Mouse (Mus musculus) midbrain, embryonic 11.5 days (tissue): ENCODE results near the gene Krtap16-1. TPM values are rescaled to one million over a fixed set of nuclear protein-coding genes. Genes with fewer than 3 reads are reported as not detected.
A peak's percentile ranks its signal among the peaks of the same experiment; 100 is the strongest.

Source experiments
- ATAC-seq: fragments of 200-750 bp; cut with Nextera tagmentation; 2 replicates; pipeline ENCODE4 v1.8.0; 2017; ENCODE audit warnings: moderate TSS enrichment, moderate library complexity; ENCODE audit not compliant: low FRiP score
- DNase-seq: peaks from one replicate; pipeline ENCODE4 v3.0.0; 2015; ENCODE audit warnings: low spot score; ENCODE audit errors: missing footprints
- H3K27ac ChIP-seq: fragments of 300-500 bp; sonication (generic); 2 replicates; pipeline ENCODE4 v1.5.1; 2014; ENCODE audit warnings: low read depth, low read length
- H3K27me3 ChIP-seq: fragments of 300-500 bp; sonication (generic); 2 replicates; pipeline ENCODE4 v1.6.1; 2014; ENCODE audit warnings: mild to moderate bottlenecking, low read length, moderate library complexity, mixed read lengths; ENCODE audit not compliant: control insufficient read depth, insufficient read depth
- H3K36me3 ChIP-seq: fragments of 300-500 bp; sonication (generic); 2 replicates; pipeline ENCODE4 v1.6.1; 2014; ENCODE audit warnings: mild to moderate bottlenecking, low read length, moderate library complexity, mixed read lengths; ENCODE audit not compliant: control insufficient read depth, insufficient read depth
- H3K4me1 ChIP-seq: fragments of 300-500 bp; sonication (generic); 2 replicates; pipeline ENCODE4 v1.6.1; 2014; ENCODE audit warnings: low read length; ENCODE audit not compliant: control insufficient read depth, insufficient read depth
- H3K4me2 ChIP-seq: fragments of 300-500 bp; sonication (generic); 2 replicates; pipeline ENCODE4 v1.6.1; 2014; ENCODE audit warnings: mild to moderate bottlenecking, moderate library complexity
- H3K4me3 ChIP-seq: fragments of 300-500 bp; sonication (generic); 2 replicates; pipeline ENCODE4 v1.5.1; 2014; ENCODE audit warnings: low read depth, low read length
- H3K9ac ChIP-seq: fragments of 300-500 bp; sonication (generic); 2 replicates; pipeline ENCODE4 v1.6.1; 2014; ENCODE audit warnings: low read length
- H3K9me3 ChIP-seq: fragments of 300-500 bp; sonication (generic); 2 replicates; pipeline ENCODE4 v1.6.1; 2016; ENCODE audit warnings: low read length; ENCODE audit not compliant: control insufficient read depth
- WGBS: fragments of 180-500 bp; shearing (Covaris S2); extraction: QIAGEN DNeasy Blood & Tissue Kit; methylation state at CpG from one replicate; pipeline ENCODE4 v1.1.7; 2014; 5-methylcytosine and 5-hydroxymethylcytosine counted together
- polyA plus RNA-seq: library from polyadenylated mRNA; unstranded; fragments of >200 nt; fragmentation: Nextera tagmentation; extraction: Ambion mirVana; gene quantifications from 2 replicates; pipeline ENCODE4 v1.2.1, GENCODE M21; 2014

Krtap16-1 gene
- polyA plus RNA-seq, 1 experiment from 2014 or later = not detected

DNA sequence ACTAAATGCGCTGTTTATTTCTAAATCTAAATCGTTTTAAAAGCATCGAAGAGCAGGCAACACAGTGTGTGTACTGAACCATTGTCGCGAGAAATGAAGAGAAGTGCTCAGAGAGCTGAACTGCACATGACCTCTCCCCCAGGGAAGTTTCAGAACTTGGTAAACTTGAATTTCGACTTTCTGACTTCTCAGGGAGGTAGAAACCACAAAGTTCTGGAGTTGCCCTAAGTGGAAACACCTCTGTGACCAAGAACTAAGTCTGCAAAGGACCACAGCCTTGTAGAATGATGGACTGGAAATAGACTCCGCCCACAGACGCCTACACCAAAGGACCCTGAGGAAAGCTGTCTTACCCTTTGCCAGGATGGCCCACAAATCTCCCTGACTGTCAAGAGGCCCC is 19.5 kb upstream of the Krtap16-1 start:
- no peaks in the 10 kb centered on the region for H3K9me3 ChIP-seq
- H3K4me2 ChIP-seq = no peak overlapping the region
- no peaks in the 10 kb centered on the region for H3K36me3 ChIP-seq
- no peak overlapping the region for H3K4me3 ChIP-seq
- DNase-seq = no peak
- ATAC-seq = no peak
- no peak overlapping the region for H3K9ac ChIP-seq
- H3K27ac ChIP-seq = no peak overlapping the region
- H3K4me1 ChIP-seq = no peaks in the 10 kb centered on the region
- 89% methylated on average over 8 of the region's 8 CpGs for WGBS
- no peaks in the 10 kb centered on the region for H3K27me3 ChIP-seq

DNA sequence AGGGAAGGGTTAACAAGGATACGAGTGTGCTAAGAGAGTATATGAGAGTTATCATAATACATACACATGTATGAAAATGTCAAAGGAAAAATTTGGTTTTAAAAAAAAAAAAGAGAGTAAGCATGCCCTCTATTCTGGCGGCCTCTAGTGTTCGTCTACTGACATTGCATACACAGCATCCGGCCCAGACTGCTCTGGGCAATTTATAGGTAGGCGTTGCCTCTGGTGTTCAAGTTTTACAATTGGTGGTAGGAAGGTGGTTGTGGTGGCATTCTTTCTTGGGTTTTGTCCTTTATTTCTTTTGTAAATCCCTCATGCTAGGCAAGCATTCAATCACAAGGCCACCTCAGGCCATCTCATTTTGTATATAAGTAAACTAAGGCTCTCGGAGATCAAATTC is 18.4 kb upstream of the Krtap16-1 start:
- Histone ChIP-seq H3K4me1 (no peaks in the 10 kb centered on the region), H3K9me3 (no peaks in the 10 kb centered on the region), H3K9ac (no peak overlapping the region), H3K4me2 (no peak overlapping the region), H3K27ac (no peak overlapping the region), H3K27me3 (no peaks in the 10 kb centered on the region), H3K4me3 (no peak overlapping the region), H3K36me3 (no peaks in the 10 kb centered on the region)
- no peak for ATAC-seq
- 27% methylated on average over 6 of the region's 6 CpGs for WGBS
- DNase-seq = peak; percentile 84

DNA sequence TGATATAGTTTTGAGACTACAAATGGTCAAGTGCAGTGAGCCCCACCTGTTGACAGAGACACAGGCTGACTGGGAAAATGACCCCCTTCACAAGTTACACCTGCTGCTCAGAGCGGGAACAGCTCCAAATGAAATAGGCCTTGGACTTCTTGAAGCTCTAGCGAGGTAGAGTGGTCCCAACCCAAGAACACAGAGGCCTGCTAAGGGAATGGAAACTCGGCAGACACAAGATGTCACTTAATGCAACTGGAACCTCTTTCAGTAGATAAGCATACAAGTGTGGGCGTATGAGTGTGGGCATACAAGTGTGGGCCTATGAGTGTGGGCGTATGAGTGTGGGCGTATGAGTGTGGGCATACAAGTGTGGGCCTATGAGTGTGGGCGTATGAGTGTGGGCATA is 12.7 kb upstream of the Krtap16-1 start:
- no peaks in the 10 kb centered on the region for H3K27me3 ChIP-seq
- ATAC-seq (no peak), DNase-seq (no peak)
- no peak overlapping the region for H3K4me3 ChIP-seq
- H3K9ac ChIP-seq = no peak overlapping the region
- no peaks in the 10 kb centered on the region for H3K9me3 ChIP-seq
- no peak overlapping the region for H3K4me2 ChIP-seq
- WGBS = 94% methylated on average over 7 of the region's 7 CpGs
- no peak overlapping the region for H3K27ac ChIP-seq
- no peaks in the 10 kb centered on the region for H3K36me3 ChIP-seq
- no peaks in the 10 kb centered on the region for H3K4me1 ChIP-seq

DNA sequence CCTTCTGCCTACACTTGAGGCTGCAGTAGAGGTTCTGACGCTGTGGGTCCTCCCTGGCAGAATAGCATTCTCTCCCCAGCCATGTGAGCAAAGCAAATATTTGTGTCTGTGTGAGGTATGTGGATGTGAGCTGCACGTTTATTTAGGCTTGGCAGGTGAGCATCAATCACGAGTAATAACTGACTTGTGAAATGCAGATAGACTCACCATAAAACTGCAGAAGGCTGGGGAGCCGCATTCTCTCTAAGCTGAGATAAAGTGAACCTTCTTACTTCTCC is 7.9 kb upstream of the Krtap16-1 start:
- no peak overlapping the region for H3K9ac ChIP-seq
- no peaks in the 10 kb centered on the region for H3K4me1 ChIP-seq
- no peak overlapping the region for H3K27ac ChIP-seq
- H3K36me3 ChIP-seq = no peaks in the 10 kb centered on the region
- H3K4me3 ChIP-seq = no peak overlapping the region
- H3K27me3 ChIP-seq = no peaks in the 10 kb centered on the region
- WGBS = 74% methylated on average over 4 of the region's 4 CpGs
- DNase-seq = no peak
- no peaks in the 10 kb centered on the region for H3K9me3 ChIP-seq
- H3K4me2 ChIP-seq = no peak overlapping the region
- no peak for ATAC-seq

DNA sequence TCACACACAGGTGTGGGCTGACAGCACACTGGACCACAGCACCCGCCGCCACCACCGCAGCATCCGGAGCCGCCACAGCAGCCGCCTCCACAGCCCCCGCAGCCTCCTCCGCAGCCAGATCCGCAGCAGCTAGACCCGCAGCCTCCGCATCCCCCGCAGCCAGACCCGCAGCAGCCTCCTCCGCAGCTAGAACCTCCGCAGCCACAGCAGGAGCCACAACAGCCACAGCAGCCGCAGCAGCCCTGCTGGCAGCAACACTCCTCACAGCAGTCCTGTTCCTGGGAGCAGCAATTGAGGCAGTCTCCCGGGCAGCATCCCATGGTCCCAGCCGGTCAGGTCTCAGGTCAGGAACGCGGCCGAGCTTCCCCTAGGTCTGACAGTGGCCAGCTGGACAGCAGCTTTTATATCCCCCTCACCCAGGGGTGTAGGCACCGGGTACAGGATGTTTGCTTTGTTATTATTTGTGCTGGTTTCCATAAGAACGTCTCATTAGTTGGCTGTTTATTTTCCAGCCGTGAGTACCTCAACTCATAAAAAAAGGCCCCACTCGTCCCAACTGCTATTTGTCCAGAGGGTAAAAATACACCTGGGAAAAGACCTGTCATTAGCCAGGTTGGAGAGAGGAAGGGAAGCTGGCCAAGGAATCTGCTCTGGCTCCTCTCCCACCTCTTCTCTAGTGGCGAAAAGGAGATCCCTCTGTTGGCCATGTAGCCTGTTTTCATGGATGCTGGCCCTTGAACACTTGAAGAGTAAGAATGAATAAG is 7.4 kb upstream of the Krtap16-1 start, which contains the start of gene Krtap17-1:
Gene Krtap17-1 (minus strand): TSS at position 375 of the 764 bp plus-strand sequence.
- Histone ChIP-seq H3K4me1 (no peaks in the 10 kb centered on the region), H3K4me3 (no peak within 1 kb of the TSS), H3K27ac (no peak within 1 kb of the TSS), H3K27me3 (no peaks in the 10 kb centered on the region), H3K9me3 (no peaks in the 10 kb centered on the region), H3K9ac (no peak within 1 kb of the TSS), H3K36me3 (no peaks in the 10 kb centered on the region), H3K4me2 (peak within 1 kb of the TSS; percentile 32)
- DNase-seq (peak; percentile 82), ATAC-seq (no peak)
- WGBS = 36% methylated on average over 26 of the region's 26 CpGs

DNA sequence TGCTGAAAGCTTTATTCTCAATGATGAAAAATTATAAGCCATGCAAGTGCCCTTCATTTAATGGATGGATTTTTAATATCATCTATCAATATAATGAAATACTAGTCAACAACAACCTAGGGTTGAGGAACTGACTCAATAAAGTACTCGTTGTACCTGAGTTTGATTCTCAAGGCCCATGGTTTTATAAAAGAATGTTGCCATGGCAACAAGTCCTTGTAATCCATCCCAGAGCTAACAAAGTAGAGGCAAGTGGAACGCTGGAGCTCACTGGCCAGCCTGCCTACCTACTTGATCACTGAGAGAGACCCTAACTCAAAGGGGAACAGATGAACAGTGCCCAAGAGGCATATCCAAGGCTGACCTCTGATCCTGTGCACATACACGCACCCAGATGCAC is 4.2 kb upstream of the Krtap16-1 start:
- Histone ChIP-seq H3K27ac (no peak overlapping the region), H3K9me3 (no peaks in the 10 kb centered on the region), H3K9ac (no peak overlapping the region), H3K4me3 (no peak overlapping the region), H3K27me3 (no peaks in the 10 kb centered on the region), H3K36me3 (no peaks in the 10 kb centered on the region), H3K4me2 (no peak overlapping the region), H3K4me1 (no peaks in the 10 kb centered on the region)
- 70% methylated on average over 3 of the region's 3 CpGs for WGBS
- ATAC-seq (no peak), DNase-seq (no peak)

DNA sequence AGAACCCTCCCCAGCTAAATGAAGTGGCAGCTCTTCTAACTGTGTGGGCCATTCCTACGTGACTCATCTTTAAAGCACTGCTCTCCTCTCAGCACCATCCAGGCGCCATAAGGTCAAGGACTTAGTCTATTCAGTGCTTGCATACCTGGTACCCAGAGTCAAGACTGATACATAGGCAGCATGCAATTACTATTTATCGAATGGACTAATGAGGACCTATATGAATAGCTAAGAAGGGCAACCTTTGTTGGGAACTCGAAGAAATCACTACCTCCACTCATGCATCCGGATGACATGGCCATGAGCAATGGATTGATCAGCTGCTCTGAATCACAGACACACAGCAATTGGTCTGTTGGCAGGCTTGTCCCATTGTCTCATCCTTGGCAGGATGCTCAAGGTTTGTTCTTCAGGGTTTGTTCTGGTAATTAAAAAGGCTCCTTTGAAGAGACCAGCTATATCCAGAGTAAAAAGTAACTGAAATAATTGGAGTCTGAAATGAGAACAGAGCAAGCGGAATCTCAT is 3.5 kb upstream of the Krtap16-1 start:
- no peak overlapping the region for H3K27ac ChIP-seq

DNA sequence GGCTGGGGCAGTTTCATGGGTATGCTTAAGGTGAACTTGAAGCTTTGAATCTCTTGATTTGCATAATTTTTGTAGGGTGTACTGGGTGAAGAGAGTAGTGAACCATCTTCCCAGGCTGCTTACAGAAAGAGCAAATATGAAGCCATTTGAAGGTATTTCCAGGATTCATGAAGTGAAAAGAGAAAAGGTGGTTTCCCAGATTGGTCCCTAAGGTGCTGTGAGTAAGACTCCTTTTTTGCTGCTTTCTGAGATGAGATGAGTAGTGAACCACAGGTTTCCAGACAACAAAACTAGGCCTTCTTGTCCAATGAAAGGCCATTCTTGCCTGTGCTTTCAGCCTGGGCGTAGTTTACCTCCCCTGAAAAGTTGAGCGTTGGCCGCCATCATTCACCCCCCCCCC is 2.1 kb upstream of the Krtap16-1 start:
- WGBS = 90% methylated on average over 3 of the region's 3 CpGs
- H3K9ac ChIP-seq = no peak overlapping the region
- no peaks in the 10 kb centered on the region for H3K4me1 ChIP-seq
- no peak overlapping the region for H3K4me2 ChIP-seq
- ATAC-seq = no peak
- H3K36me3 ChIP-seq = no peaks in the 10 kb centered on the region
- no peaks in the 10 kb centered on the region for H3K9me3 ChIP-seq
- no peak overlapping the region for H3K27ac ChIP-seq
- no peak overlapping the region for H3K4me3 ChIP-seq
- DNase-seq = no peak
- H3K27me3 ChIP-seq = no peaks in the 10 kb centered on the region

More for the DNA sequence above, 3.5 kb upstream of the Krtap16-1 start:
- H3K4me3 ChIP-seq = no peak overlapping the region
- no peak overlapping the region for H3K4me2 ChIP-seq
- no peak overlapping the region for H3K9ac ChIP-seq
- WGBS = 85% methylated on average over 6 of the region's 6 CpGs
- DNase-seq (no peak), ATAC-seq (no peak)
- H3K4me1 ChIP-seq = no peaks in the 10 kb centered on the region
- no peaks in the 10 kb centered on the region for H3K9me3 ChIP-seq
- no peaks in the 10 kb centered on the region for H3K27me3 ChIP-seq
- no peaks in the 10 kb centered on the region for H3K36me3 ChIP-seq

DNA sequence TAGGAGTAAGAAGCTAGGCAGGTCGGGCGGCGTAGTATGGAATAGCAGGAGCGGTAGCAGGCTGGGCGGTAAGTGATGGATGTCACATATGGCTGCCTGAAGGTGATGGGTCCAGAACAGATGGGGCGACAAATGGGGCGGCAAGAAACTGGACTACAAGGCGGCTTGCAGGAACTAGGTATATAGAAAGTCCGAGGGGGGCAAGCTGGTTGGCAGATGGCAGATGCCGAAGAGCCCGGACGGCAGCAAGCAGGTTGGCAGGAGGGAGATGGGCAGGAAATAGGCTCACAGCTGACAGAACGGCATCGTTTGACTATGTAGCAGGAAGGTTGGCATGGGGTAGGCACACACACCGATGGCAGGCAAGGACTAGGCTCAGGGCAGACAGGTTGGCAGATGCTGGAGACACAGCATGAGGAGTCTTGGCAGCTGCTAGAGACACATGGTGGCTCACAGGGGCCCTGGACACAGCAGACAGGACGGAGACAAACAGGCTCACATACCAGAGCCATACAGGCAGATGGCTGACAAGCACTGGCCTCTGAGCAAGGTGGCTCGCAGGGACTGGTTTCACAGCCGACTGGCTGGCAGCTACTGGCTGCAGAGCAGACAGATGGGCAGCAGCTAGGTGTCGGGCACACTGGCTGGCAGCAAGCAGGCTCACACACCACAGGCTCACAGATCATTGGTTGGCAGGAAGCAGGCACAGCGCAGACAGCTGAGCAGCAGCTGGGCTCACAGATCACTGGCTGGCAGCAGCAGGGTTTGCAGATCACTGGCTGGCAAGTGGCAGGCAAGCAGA is 905 bp downstream of the Krtap16-1 start:
- ATAC-seq (no peak), DNase-seq (no peak)
- WGBS = 87% methylated on average over 20 of the region's 20 CpGs

More for the DNA sequence above, 905 bp downstream of the Krtap16-1 start:
- Histone ChIP-seq H3K27ac (no peak overlapping the region), H3K27me3 (no peaks in the 10 kb centered on the region), H3K4me2 (no peak overlapping the region), H3K9me3 (no peaks in the 10 kb centered on the region), H3K4me3 (no peak overlapping the region), H3K36me3 (no peaks in the 10 kb centered on the region), H3K4me1 (no peaks in the 10 kb centered on the region), H3K9ac (no peak overlapping the region)
